Mouse (Mus musculus) kidney, adult 8-10 months (tissue): Measurements from ENCODE around the gene Hdgfl3.

ENCODE experiments used
- DNase-seq, 2 experiments: peaks; one replicate each; pipeline ENCODE4 v3.0.0; 2022

Hdgfl3 gene

DNA sequence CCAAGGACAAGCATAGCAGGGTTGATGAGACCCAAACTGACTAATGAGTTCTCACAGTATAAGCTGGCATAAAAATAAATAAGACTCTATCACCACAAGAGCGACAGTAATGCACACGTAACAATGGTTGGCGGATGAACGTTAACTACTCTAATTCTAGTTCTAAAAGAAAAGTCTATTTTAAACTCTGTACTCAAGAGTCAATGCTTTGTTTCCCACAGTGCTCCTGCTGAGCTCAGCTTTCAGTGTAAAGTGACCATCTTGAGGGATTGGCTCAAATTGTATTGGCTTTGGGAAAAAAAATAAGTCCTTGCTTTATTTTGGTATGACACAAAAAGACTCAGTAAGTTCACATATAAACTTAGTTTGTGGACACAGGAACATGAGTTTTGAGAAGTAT, 49.1 kb downstream of the Hdgfl3 start:
- no peak for DNase-seq

DNA sequence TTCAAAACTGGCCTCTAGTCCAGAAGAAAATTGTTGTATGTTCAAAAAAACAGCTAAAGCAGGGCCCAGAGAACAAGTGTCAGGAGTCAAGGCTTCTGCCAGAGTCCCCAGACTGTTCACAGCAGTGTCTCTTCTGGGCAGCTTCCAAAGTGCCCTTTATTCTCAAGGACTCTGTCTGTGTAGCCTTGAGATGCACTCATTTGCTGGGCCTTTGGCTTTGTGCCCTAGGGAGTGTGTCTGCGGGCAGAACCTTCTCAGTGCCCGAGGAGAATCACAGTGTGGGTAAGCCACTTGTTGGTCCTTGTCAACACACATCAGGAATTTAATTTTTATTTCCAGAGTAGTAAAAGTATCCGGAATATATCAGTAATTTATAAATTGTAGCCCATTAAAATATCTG, 52.7 kb downstream of the Hdgfl3 start:
- DNase-seq: no peak

DNA sequence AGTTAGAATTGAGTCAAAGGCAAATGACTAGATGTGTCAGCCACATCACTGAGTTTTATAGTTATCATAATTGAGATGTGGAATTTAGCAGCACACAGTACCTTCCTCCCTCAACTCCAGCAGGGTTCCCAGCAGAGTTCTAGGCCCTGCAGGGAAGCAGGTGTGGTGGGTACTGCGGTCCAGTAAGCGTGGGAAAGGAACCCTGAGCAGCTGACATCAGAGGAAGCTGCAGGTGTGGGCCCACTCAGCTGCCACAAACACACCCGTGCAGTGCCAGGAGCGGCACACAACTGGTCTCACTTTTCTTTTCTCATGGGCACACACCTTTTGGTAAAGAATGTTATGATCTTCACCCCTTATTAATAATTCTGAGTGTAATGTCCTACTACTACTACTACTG, 53.5 kb downstream of the Hdgfl3 start:
- no peak for DNase-seq

- no peak for DNase-seq
These were observed 54.0 kb downstream of the Hdgfl3 start for GRCm38 (mm10) chr7:81880286-81880685.

DNA sequence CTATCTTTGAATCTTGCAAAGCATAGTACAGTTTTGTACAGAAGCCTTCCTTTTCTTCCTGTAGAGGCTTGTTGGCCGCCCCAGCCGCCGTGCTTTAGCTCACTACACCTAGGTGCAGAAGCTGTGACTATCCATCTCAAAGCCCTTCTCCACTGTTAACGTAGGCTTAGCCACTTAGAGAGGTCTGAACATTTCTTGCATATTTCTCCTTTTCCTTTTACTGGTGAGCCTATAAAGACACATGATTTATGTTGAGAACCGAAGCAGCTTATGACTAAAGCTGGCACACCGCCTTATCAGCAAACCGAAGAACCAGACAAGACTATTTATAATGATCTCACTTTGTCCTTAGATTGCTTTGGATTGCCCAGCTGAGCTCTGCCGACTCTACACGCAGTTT, 58.9 kb downstream of the Hdgfl3 start:
- DNase-seq: no peak

DNA sequence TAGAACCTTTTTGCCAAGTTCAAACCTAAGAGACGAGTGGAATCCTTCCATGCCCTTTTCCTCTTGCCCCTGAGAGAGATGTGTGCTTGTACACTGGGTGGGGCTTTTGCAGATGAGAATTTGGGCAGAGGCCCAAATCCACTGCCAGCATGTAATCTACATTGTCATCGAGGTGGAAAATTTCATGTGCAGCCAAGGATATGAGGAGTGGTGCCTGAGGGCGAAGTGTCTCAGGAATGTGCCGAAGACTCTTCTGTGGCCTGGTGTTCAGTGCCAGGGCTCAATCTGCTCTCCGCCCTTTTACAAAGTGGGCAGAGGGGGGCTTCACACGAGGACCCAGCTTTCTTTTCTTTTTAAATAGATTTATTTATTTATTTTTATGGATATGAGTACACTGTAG, 59.6 kb downstream of the Hdgfl3 start:
- DNase-seq: no peak

DNA sequence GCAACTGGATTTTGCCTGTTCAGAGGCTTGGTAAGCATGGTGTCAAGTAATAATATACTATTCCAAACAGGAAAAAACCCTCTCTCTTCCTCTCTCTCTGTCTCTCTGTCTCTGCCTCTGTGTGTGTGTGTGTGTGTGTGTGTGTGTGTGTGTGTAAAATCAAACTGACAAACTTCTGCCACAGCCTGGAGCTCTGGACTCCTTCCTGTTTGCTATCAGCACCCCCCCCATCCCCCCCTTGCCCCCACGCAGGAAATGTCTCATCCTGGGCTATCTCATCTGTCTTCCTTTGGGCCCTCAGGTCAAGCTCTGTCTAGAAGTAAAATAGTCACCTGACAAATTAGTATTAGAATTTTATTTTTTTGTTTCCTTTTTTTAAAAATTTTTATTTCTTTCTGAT, 60.5 kb downstream of the Hdgfl3 start:
- no peak for DNase-seq

- no peak for DNase-seq
These were observed 61.7 kb downstream of the Hdgfl3 start for GRCm38 (mm10) chr7:81872493-81873013.

DNA sequence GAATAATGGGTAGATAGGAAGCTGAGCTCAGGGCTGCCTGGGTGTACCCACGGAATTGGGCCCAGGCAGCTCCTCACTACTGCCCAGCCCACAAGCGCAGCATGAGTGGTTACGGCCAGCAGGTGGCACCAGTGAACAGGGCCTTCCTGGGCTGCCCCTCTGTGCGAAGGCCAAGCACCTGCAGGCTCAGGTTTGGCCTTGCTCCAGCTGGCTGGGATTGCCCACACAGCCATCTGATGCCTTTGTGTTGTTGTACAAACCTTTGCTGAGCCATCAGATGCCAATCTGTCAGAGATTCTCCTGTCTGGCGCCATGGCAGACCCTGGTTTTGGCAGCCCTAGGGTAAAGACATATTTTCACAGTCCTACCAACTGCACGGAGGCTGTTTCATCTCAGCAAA, 66.1 kb downstream of the Hdgfl3 start:
- DNase-seq: peak; percentile 78 to 85

- no peak for DNase-seq
These were observed 66.9 kb downstream of the Hdgfl3 start for GRCm38 (mm10) chr7:81867231-81867930.

DNA sequence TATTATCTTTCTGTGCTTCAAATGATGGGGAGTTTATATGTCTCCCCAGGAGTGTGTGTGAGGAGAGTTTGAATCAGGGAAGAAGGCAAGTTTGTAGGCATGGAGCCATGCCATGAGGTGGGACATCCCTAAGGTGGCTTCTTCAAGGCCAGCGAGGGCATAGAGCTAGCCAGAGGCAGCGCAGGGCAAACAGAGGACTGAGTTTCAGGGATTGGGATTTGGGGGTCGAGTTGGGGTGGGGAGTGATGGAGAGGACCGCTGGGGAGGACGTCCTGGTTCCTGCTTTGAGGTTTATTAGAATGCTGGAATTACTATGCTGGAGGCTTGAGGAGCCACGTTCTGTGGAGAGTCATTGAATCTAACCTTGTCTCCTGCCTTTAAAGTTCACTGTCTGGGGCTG, 68.3 kb downstream of the Hdgfl3 start:
- no peak for DNase-seq

DNA sequence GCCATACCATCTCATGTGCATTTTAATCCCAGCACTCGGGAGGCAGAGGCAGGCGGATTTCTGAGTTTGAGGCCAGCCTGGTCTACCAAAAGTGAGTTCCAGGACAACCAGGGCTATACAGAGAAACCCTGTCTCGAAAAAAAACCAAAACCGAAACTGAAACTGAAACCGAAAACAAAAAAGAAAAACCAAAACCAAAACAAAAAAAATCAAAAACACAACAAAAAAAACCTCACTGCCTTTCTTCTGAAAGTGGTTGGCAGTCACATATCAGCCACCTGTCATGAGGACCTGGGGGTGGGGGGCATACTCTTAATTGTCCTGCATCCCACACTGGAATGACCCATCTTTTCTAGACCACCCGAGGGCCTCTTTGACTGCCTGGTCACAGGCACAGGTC, 69.7 kb downstream of the Hdgfl3 start:
- DNase-seq: no peak

DNA sequence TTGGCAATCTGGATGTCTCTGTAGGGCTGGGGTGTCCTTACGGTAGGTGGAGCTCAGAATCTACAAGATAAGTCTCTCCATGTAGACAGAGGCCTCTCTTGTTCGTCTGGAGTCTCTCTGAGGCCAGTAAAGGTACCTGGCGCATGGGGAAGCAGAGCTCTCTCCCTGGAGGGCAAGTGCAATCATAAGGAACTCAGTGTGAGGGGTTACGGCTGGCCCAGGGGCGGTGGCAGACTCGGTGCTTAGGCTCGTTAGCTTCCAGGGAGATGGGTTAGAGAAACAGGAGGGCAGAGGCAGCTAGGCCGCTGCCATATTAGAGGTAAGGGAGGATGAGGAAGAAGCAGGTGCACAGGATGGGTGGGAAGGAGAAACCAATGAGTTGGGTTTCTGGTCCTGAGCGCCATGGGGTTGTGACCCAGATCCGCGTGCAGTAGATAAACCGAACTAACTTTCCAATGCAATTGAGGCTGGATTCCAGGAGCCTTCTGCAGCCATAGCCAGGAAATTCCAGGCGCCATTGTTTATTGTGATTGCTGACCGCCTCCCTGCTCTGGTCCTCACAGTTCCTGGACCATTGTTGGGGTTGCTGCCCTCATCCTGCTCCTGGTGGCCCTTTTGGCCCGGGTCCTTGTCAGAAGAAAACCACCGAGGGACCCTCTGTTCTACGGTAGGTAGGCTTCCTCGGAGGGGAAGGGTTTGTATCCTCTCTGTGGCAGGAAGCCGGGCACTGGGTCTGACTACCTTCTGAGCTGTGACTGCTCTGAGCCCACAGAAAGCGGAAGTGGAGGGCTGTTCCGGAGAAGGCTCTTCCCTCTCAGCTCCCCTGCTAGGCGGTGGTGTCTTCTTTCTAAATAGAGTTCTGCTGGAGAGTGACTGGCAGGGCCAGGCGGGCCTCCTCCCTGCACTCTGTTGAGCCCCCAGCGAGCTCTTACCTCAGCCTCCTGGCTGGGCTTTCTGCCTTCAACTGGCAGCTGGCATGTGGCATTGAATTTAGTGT, 71.4 kb downstream of the Hdgfl3 start:
- DNase-seq: no peak

GRCm38 (mm10) chr7:81861921-81862320, 72.4 kb downstream of the Hdgfl3 start:
- DNase-seq: no peak

GRCm38 (mm10) chr7:81861461-81861860, 72.8 kb downstream of the Hdgfl3 start:
- DNase-seq: no peak

DNA sequence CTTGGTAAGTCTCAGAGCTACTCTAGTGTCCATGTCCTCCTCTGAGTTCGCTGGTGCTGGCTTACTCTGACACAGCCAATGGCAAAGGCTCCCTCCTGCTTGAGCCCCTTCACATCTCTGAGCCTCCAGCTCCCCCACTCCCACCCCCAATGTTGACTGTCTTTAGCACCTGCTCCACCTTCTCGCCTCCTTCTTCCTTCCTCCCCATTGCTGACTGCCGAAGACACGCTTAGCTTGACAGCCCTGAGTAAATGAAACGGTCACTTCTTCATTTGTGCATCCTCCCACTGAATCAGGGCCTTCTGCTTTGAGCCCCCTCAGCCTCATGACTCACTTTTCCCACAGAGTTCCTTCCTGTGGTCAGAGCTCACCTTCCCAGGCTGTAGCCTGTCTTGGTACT, 73.3 kb downstream of the Hdgfl3 start:
- DNase-seq: no peak

- no peak for DNase-seq
These were observed 74.2 kb downstream of the Hdgfl3 start for GRCm38 (mm10) chr7:81860071-81860470.

GRCm38 (mm10) chr7:81858968-81859721, 75.1 kb downstream of the Hdgfl3 start, which contains the start of gene Tm6sf1:
Tm6sf1 (plus strand) TSS chr7:81859001.
- DNase-seq: no peak

DNA sequence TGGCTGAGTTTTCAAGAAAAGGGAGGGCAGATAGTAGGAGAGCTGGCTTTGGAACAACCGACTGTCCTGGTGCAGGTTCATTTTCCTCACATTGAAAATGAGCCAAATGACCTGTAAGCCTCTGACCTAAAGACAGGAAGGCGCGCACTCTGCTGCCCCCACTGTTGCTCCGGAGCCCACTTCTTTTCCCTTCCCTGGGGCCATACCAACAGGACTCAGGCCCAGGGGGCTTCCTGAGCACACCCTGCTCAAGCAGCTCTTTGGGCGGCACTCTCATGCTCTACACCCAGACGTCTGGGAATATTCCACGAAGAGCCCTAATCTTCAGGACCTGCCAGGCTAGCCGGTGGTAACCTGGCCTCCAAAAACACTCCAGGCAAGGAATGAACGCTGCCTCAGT, 76.0 kb downstream of the Hdgfl3 start:
- DNase-seq: no peak

DNA sequence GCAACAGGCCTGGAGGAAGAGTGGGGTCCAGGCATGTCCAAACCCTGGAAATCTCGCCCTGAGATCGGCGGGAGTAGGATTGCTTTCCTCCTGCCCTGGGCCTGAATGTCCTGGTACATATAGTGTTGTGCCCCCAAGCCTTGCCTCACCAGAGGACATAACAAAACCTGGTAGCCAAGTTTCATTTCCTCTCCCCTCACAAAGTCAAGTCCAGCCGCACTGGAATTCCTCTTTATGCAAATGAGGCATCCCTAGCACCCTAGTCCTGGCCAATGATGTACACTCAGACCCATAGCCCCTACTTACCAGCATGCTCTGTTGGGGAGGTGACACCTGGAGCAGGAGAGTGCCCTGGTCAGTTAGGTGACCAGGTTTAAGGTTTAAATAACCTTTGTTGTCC, 78.1 kb downstream of the Hdgfl3 start:
- no peak for DNase-seq

- no peak for DNase-seq
These were observed 78.6 kb downstream of the Hdgfl3 start, which contains the start of gene Gm10160 for GRCm38 (mm10) chr7:81855694-81856093. Gm10160 (minus strand) TSS chr7:81855794.

DNA sequence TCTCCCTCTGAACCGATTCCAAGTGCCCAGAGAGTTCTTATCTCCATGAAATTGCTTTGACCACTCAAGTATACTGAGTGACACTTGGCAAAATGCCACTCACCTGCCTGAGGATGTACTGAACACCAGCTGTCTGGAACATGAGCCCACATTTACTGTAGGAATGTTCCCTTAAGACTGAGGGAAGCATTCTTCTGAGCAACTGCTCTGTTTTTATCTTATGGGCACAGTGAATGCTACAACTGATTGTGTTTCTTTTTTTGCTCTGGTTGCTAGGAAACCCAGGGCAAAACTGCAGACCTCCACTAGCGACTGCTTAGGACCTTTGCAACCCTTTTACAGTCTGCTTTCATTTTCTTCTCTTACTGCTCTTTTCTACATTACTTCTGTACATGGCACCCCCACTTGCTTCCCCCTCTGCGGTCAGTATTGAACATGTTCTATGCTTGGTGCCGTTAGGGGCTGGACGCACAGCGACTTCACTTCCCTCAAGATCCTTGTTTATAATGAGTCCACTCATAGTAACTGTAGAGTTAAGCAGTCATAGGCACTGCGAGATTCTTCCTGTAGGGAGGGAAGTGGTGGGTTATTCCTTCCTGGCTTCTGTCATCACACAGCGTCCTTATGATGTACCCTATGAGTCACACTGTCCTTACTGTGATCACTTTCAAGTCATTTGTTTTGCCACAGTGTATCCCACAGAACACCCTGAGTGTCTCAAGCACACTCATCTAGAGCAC, 79.5 kb downstream of the Hdgfl3 start:
- DNase-seq: no peak
